Mouse (Mus musculus) brain, embryonic 18.5 days (tissue): Measurements from ENCODE around the gene Itga2b.

Experiments
- DNase-seq: peaks from one replicate; pipeline ENCODE4 v3.0.0-alpha.2; 2012; ENCODE audit warnings: low read depth, low spot score

Gene Itga2b

GRCm38 (mm10) chr11:102469648-102470357 is at the start of gene Itga2b:
TSS of gene Itga2b (minus strand) at chr11:102470122.
- DNase-seq = no peak

- no peak for DNase-seq
These were observed 45.0 kb upstream of the Itga2b start for GRCm38 (mm10) chr11:102514793-102515424.

GRCm38 (mm10) chr11:102510226-102510625 is 40.3 kb upstream of the Itga2b start:
- DNase-seq = no peak

DNA sequence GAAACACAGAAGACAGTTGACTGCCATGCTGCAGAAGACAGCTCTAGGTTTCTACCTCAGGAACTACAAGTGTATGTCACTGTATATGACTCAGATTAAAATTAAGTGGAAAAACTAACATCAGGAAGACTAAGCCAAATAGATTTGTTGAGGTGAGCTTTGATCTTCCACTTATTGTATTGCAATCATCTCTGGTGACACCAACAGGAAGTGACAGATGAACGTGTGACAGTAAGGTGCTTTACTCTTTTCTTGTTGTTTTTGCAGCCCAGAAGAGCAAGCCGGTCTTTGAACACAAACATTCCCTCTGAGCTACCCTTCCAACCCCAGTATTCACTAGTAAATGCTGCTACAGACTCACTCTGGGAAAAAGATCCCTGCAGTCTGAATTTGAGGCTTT is 26.8 kb upstream of the Itga2b start:
- DNase-seq = no peak

- DNase-seq = no peak
These were observed 26.3 kb upstream of the Itga2b start for GRCm38 (mm10) chr11:102496206-102496605.

GRCm38 (mm10) chr11:102495742-102496141 is 25.8 kb upstream of the Itga2b start:
- no peak for DNase-seq

DNA sequence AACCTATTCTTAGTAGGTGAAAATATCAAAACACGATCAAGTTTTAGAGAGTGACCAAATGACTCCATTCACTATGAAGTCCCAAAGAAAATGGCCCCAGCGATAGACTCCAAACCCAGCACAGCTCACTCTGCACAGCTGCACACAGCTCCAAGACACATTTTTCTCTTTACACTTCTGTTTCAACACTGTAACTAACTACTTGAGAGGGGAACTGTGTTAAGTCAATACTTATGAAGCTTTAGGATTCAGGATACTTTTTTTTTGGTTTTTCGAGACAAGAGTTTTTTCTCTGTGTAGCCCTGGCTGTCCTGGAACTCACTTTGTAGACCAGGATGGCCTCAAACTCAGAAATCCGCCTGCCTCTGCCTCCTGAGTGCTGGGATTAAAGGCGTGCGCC is 25.2 kb upstream of the Itga2b start:
- no peak for DNase-seq

- DNase-seq = no peak
These were observed 24.2 kb upstream of the Itga2b start for GRCm38 (mm10) chr11:102494063-102494650.

GRCm38 (mm10) chr11:102493241-102493640 is 23.3 kb upstream of the Itga2b start:
- DNase-seq = no peak

- no peak for DNase-seq
These were observed 18.0 kb upstream of the Itga2b start for GRCm38 (mm10) chr11:102487901-102488300.

DNA sequence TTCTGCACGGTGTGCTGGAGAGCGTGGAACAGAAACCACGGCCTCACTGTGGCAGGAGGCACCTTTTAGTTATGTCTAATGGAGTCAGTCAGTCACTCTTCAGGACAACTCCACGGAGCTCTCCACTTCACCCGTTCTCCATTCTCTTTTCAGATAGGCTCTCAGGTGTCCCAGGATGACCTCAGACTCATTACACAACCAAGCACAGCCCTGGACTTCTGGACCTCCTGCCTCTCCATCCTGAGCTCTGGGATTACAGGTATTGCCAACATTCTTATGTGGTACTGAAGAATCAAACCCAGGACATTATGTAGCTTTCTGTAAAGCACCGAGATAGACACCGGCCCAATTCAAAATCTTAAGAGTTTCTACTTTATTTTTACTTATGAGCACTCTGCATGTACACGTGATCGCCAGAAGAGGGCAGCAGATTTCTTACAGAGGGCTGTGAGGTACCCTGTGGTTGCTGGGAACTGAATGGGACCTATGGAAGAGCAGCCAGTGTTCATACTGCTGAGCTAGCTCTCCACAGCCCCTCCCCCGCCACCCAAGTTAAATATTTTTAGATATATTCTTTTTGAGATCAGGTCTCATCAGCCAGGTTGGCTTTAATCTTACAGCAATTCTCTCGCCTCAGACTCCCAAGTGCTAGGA is 16.9 kb upstream of the Itga2b start:
- peak; percentile 55 for DNase-seq

- DNase-seq = no peak
These were observed 11.9 kb upstream of the Itga2b start for GRCm38 (mm10) chr11:102481779-102482178.

DNA sequence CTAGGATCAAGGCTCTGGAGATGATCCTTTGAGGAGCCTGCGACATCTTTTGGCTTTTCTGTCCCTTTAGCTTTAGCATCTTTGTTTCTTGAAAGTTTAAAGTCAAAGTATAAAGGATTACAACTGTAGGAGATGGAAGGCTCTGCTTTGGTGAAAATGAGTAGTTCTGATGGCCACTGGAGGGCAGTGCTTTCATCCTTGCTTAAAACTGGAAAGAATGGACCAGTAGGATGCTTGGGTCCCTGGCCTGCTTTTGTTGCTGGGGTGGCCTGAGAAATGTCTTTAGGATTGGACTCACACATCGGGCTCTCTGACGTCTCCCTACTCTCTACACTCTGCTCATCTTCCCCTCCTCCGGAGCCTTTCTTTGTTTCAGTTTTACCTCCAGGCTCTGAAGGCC is 11.0 kb upstream of the Itga2b start:
- DNase-seq = no peak

DNA sequence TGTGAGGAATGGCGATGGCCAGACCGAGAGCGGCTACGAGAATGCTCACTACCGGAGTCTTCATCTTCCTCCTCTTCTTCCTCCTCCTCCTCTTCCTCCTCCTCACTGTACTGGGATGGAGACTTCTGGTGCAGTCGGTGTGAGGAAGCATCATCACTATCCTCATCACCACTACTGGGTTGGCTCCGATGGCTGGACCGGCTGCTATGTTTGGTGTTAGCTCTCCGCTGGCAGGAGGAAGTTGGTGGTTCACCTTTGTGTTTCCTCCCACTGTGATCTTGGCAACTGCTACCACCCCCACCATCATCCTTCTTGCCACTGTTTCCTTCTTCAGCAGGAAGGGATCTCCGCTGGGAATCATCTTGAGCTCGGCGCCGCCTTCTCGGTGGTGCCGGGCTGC is 10.2 kb upstream of the Itga2b start:
- DNase-seq = no peak

- DNase-seq = no peak
These were observed 9.7 kb upstream of the Itga2b start for GRCm38 (mm10) chr11:102479581-102479980.

DNA sequence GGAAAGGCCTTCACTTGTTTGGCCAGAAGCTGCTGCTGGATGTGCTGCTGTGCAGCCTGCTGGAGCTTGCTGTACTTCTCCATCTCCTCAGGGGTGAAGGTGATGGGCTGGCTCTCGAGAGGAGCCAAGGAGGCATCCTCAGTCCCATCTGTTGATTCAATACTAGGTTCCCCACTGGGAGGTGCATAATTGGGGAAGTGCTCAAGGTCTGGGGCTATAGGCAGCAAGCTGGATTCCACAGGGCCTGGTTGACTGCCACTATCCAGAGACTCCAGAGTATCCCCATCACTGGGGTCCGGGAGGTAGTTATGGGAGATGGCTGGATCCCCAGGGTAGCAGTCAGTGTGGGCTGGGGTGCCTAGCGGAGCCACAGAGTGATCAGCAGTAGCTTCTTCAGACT is 8.7 kb upstream of the Itga2b start:
- DNase-seq = no peak

DNA sequence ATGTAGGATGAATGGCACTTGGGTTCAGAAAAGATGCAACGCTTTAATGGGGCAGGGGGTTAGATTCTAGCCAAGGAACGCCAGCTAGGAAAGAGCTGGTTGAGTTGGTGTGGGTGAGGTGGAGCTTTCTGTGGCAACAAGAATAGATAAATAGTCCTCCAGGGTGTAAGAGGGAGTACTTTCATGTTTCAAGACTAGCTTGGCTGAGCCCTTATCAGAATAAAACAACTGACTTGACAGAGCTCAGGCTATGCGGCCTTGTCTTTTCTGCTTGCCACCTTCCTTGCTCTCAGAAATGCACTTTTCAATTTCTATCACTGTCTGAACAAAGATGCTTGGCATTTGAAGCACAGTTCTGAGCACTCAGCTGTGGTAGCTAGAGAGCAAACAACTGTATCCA is 5.1 kb upstream of the Itga2b start:
- no peak for DNase-seq

DNA sequence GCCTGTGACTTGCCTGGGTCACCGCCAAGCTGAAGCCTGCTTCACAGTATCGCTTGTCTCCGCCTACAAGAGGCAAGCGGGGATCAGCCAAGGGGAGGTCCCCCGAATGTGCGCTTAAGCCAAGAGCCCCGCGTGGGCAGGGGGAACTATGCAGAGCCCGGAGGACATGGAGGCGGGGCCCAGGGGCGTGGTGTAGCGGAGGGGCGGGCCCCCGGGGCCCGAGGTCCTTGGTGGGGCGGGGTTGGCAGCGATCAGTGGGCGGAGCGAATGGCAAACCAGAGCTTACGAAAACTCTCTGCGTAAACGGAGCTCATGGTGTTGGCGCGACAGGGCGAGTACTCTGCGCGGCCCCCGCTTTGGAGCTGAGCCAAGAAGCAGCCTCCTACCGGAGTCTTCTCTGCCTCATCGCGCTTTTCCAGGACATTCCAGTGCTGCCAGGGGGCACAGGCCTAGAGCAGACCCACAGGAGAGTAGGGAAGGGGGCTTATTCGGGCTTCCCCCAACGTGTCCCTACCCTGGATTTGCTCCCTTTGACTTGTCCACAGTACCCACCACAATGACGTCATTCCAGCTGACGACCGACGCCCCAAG is 2.8 kb downstream of the Itga2b start:
- peak; percentile 76 for DNase-seq

DNA sequence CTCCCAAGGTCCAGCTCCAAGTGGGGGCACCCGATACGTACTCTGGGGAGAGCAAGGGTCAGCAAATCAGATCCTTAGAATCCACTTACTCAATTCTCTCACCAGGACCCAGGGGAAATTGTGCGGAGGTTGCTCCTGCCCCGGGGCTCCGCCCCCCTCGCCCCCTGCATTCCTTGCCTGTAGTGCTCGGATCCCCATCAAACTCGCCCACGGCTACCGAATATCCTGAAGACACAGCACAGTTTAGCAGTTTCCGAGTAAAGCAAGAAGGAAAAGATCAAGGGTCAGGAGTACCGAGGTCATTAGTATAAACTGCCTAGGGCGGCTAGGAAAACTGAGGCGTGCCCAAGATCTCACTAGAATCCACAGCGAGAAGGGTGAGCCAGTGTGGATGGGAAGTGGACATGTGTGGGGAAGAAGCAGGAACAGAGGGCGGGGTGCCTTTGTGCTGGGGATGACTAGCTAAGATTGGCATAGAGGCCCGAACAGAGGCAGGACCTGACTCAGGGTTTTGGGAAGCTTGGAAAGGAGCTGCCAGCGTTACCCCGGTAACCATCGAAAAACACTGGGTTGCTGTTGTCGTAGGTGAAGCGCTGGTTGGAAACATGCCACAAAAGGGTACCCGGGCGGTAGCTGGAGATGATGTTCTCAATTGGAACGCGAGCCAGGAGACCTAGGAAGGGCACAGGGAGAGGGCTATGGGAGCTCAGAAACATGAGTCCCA is 4.0 kb downstream of the Itga2b start:
- DNase-seq = no peak

- DNase-seq = no peak
These were observed 5.0 kb downstream of the Itga2b start for GRCm38 (mm10) chr11:102464901-102465300.

GRCm38 (mm10) chr11:102461764-102462163 is 8.2 kb downstream of the Itga2b start:
- DNase-seq = no peak
